Mouse (Mus musculus) CD4-positive helper T cell, adult 2 months (primary cell): Measurements from ENCODE around the gene Gnb2.

Source experiments
- DNase-seq: peaks from one replicate; pipeline ENCODE4 v3.0.0-alpha.2; 2012; ENCODE audit warnings: low read depth, missing footprints, low spot score

Gnb2 gene

GRCm38 (mm10) chr5:137540991-137541390 lies 7.7 kb upstream of the Gnb2 start:
- DNase-seq: no peak

GRCm38 (mm10) chr5:137539291-137539801 lies 6.0 kb upstream of the Gnb2 start:
- no peak for DNase-seq

GRCm38 (mm10) chr5:137537461-137537860 lies 4.2 kb upstream of the Gnb2 start:
- DNase-seq: no peak

- DNase-seq: no peak
Observed at GRCm38 (mm10) chr5:137535318-137535717, 2.0 kb upstream of the Gnb2 start.

- no peak for DNase-seq
Observed at GRCm38 (mm10) chr5:137534762-137535161, 1.5 kb upstream of the Gnb2 start.

GRCm38 (mm10) chr5:137532808-137533116 lies 548 bp downstream of the Gnb2 start:
- no peak for DNase-seq

- DNase-seq: peak; percentile 45
Observed at GRCm38 (mm10) chr5:137532131-137532807, 1.0 kb downstream of the Gnb2 start.

- DNase-seq: peak; percentile 44
Observed at GRCm38 (mm10) chr5:137531414-137532130, 1.7 kb downstream of the Gnb2 start.

GRCm38 (mm10) chr5:137530588-137531413 lies 2.5 kb downstream of the Gnb2 start:
- DNase-seq: peak; percentile 86

GRCm38 (mm10) chr5:137530075-137530474 lies 3.2 kb downstream of the Gnb2 start:
- no peak for DNase-seq

- DNase-seq: no peak
Observed at GRCm38 (mm10) chr5:137529221-137529995, 3.9 kb downstream of the Gnb2 start.

GRCm38 (mm10) chr5:137528247-137528968 lies 4.9 kb downstream of the Gnb2 start:
- DNase-seq: no peak

GRCm38 (mm10) chr5:137527413-137527812 lies 5.9 kb downstream of the Gnb2 start:
- no peak for DNase-seq

- peak; percentile 32 for DNase-seq
Observed at GRCm38 (mm10) chr5:137526192-137526936, 6.9 kb downstream of the Gnb2 start.

GRCm38 (mm10) chr5:137525511-137525910 lies 7.8 kb downstream of the Gnb2 start:
- no peak for DNase-seq

- no peak for DNase-seq
Observed at GRCm38 (mm10) chr5:137524671-137525070, 8.6 kb downstream of the Gnb2 start.

GRCm38 (mm10) chr5:137524251-137524515 lies 9.1 kb downstream of the Gnb2 start:
- DNase-seq: no peak

- no peak for DNase-seq
Observed at GRCm38 (mm10) chr5:137523396-137524250, 9.7 kb downstream of the Gnb2 start.

GRCm38 (mm10) chr5:137522711-137523110 lies 10.6 kb downstream of the Gnb2 start:
- no peak for DNase-seq
